Mouse (Mus musculus): ENCODE data around the gene Exoc6b.
A peak's percentile ranks its signal among the peaks of the same experiment; 100 is the strongest.

Gene Exoc6b

GRCm38 (mm10) chr6:84726876-84727275 is 342.4 kb downstream of the Exoc6b start:
- no peak for DNase-seq (ENCODE audit: low spot score in 2 of 2)

- DNase-seq (ENCODE audit: low spot score in 2 of 2), result no peak
These were observed 356.1 kb downstream of the Exoc6b start for GRCm38 (mm10) chr6:84713171-84713570.

DNA sequence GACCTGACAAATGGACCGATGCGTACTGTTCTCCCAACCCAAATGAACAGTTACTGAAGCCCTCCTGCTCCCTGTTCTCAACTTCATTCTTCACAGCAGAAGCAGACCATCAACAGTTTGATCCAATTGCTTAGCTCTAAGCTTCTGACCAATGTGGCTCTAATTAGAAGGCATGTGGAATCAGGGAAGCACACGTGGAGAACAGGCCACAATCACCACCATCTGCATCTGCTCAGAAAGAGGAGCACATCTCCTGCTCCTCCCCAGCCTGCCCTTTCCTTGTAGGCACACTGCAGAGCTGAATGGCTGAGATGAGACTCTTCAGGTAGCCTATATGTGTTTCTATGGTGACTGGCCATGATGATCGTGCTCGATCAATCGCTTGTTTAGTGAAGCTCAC is 358.5 kb downstream of the Exoc6b start:
- DNase-seq (ENCODE audit: low spot score in 2 of 2), result no peak

GRCm38 (mm10) chr6:84708631-84709030 is 360.7 kb downstream of the Exoc6b start:
- no peak for DNase-seq (ENCODE audit: low spot score in 2 of 2)

DNA sequence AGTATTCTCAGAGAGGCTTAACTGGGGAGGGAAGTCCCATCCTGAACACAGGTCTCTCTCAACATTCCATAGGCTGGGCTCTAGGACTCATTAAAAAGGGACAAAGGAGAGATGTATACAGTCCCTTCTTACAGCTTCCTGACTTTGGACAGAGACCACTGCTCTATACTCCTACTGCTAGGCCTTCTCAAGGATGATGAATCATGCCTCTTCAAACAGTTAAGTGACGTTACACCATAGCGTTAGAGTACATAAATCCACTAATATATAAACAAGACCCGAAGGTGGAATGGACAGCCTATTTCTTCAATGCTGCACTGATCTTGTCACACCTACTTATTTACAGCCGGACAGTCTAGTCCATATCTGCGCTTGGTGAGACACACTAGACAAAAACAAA is 369.7 kb downstream of the Exoc6b start:
- DNase-seq (ENCODE audit: low spot score in 2 of 2), result no peak

GRCm38 (mm10) chr6:84698288-84698673 is 371.0 kb downstream of the Exoc6b start:
- DNase-seq (ENCODE audit: low spot score in 2 of 2), result no peak

DNA sequence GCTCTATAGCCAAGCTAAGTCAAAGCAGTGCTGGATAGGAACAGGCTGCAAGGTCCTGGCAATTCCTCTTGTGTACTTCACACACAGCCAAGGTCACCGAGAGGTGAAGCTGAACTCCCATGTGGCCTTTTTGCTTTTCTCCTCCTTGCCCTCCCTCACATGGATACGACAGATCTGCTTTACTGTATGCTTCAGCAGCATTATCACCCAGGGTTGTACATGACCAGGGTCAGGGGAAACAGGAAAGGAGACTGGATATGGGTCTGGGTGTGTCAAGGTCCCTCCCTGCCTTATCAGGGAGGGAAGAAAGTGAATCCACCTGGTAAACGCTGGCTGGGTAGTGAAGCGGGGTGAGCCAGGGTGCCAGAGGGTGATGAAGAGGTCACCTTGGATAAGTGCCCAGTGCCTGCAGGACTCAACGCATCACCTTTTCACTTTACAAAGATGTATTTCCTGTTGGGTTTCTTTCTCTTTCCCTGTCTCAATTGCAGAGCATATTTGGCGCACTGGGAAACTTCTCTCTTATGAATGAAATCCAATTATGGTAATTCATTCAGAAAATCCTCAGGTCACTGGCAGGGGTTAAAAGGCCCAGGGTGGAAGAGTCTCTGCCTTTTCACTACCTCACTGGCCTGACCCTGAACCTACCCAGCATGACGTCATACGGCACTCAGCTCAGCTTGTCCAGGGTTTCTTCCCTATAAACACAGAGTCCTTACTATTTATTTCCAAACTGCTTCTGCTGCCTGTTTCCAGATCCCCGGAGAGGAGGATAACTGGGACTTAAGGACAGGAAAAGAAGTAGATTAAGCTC is 371.6 kb downstream of the Exoc6b start:
- DNase-seq (ENCODE audit: low spot score in 2 of 2), result no peak

DNA sequence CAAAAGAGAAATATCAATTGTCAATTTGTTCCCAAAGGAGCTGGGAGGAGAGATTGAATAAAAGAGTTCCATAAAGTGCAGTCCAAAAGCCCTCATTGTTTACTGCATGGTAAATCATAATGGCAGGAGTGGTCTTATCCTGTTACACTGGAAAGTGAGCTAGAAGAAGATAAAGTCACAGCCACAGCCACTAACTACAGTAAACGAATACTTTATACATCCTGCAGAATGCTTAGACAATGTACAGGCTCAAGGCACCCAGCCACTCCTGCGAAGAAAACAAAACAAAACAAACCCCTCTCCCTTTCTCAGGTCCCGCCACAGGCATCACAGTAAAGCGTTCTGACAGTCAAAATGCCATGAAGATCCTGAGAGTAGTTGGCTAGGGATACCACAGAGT is 375.5 kb downstream of the Exoc6b start:
- DNase-seq (ENCODE audit: low spot score in 2 of 2), result no peak

GRCm38 (mm10) chr6:84693204-84693603 is 376.1 kb downstream of the Exoc6b start:
- DNase-seq (ENCODE audit: low spot score in 2 of 2), result no peak

DNA sequence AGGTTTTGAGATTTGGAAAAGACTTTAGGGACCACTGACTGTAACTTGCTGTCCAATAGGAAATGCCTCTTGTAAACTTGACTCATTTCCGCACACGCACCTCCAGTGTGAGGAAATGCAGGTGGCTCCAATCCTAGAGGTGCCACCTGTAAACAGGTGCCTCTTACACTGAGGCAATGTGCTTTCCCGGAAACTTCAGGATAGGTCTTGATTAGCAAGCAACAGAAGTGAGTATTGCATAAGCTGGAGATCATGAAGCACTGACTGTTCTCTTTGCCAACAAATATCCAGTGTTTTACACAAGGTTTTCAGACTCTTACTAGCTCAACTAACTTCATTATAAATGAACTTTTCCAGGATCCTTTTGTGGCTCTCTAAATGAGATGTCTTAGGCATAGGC is 377.4 kb downstream of the Exoc6b start:
- no peak for DNase-seq (ENCODE audit: low spot score in 2 of 2)

GRCm38 (mm10) chr6:84677770-84678169 is 391.5 kb downstream of the Exoc6b start:
- DNase-seq (ENCODE audit: low spot score in 2 of 2), result no peak

GRCm38 (mm10) chr6:84674936-84675335 is 394.4 kb downstream of the Exoc6b start:
- no peak for DNase-seq (ENCODE audit: low spot score in 2 of 2)

DNA sequence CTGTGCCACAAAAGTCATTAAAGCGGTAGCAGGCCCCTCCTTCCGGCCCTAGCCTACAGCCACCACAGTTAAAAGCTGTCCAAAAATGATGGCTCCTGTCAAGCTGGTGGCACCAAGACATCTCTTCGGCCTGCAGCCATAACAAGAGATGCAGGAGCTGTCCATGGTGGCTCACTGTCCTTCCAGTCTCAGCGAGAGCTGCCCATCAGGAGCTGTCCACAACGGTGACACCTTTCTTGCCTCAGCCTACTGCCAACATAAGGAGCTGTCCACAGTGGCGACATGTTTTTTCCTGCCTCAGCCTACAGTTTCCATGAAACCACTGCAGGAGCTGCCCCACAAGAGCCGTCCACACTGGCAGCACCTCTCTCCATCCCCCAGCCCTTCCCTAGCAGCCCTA is 395.2 kb downstream of the Exoc6b start:
- DNase-seq (ENCODE audit: low spot score in 2 of 2), result no peak

DNA sequence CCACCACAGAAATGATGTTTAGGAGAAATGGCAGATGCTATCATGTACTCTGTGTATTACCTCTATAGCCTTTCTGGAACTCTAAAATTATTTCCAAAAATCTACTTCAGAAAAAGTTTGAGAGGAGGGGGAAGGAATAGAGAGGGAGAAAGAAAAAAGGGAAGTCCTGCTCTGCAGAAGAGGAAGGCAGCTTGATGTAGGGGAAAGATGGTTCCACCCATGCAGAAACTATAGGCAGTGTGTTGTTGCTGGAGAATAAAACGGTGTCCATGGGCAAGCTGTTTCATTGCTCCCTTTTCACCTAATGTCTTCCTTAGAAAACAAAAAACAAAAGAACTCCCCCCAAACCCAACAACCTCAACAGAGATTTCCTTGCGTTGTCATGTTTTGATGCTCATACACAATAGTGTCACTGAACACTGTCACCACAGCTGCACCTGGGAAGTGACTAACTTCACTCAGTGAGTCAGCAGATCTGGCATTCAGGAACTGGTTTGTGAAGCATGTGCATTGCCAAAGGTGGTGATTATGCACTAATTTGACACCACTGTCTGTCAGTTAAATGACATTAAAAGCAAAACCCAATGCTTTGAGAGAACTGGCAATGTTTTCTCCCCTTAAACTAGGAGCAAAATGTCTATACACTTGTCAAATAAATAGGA is 407.7 kb downstream of the Exoc6b start:
- DNase-seq (ENCODE audit: low spot score in 2 of 2), result no peak

DNA sequence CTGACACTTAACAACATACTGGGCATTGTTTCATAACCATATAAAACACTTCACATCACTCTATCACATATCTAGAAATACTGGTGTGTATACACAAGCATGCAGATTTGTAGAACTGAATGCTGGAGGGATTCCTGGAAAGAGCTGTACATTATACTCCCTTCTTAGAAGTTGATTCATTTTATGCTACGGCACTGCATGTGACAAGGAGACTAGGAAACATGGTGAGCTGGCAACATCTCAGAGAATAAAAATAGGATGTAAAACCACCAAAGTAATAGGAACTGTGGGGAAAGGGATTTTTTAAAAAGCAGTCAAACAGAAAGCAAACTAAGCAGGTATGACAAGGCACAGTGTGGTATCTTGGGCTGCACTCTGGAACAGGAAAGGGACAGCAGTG is 408.3 kb downstream of the Exoc6b start:
- no peak for DNase-seq (ENCODE audit: low spot score in 2 of 2)

DNA sequence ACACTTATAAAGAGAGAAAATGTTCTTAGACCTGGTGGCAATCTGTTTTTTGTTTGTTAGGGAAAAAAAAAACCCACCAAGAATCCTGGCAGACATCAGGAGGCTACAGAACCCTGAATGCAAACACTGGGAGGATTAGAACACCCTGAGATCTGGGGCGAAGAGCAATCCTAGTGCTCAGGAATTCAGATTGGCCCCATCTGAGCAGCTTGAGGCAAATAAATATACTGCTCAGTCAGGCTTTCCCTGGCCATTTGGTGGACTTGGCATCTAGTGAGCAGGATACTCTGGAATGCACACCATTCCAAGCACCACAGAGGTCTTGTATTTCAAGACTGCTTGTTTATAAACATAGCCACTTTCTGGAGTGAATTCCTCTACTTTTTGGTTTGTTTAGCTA is 412.2 kb downstream of the Exoc6b start:
- DNase-seq (ENCODE audit: low spot score in 2 of 2), result no peak

- DNase-seq (ENCODE audit: low spot score in 2 of 2), result peak in 1 of 2 experiments; percentile 2
These were observed 412.6 kb downstream of the Exoc6b start for GRCm38 (mm10) chr6:84656680-84657079.

DNA sequence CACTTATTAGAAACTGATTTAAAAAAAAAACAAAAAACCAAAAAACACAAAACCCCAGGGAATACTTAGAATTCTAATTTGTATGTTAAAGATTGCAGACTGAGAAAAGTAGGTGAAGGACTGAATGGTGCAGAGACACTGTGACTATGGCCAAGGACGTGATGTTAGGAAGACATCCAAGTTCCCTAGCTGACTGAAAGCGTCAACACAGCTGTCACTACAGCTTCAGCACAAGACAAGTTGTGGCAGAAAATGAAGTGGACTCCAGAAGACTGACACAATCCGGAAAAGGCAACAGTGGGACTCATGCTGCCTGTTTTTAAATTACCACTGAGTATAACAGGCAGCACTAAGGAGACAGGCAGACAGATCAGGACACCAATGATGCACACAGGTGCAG is 417.4 kb downstream of the Exoc6b start:
- no peak for DNase-seq (ENCODE audit: low spot score in 2 of 2)

GRCm38 (mm10) chr6:84647197-84647596 is 422.1 kb downstream of the Exoc6b start:
- no peak for DNase-seq (ENCODE audit: low spot score in 2 of 2)

DNA sequence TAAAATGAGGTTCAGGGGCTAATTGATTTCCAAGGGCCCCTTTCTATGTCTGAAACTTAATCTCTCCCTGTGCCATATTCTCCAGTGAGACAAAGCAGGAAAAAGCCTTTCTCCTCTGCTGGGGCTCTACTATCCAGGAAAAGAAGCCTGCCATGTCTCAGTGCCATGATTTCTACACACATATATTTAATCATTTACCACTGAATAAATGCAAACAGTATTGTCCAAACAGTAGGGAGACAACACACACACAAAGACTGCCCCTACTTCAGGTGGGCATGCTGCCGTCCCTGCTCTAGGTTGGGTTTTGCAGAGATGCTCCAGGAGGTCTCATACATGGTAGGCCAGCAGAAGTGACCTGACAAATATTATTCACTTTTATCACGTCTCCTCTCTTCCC is 422.6 kb downstream of the Exoc6b start:
- no peak for DNase-seq (ENCODE audit: low spot score in 2 of 2)

GRCm38 (mm10) chr6:84641062-84641431 is 428.3 kb downstream of the Exoc6b start:
- DNase-seq (ENCODE audit: low spot score in 2 of 2), result no peak

GRCm38 (mm10) chr6:84640324-84641061 is 428.8 kb downstream of the Exoc6b start:
- DNase-seq (ENCODE audit: low spot score in 2 of 2), result no peak

- no peak for DNase-seq (ENCODE audit: low spot score in 2 of 2)
These were observed 431.1 kb downstream of the Exoc6b start for GRCm38 (mm10) chr6:84638206-84638605.
